Comparison of ENCODE assay signal across 23 mouse cellular contexts in the genomic region with DNA sequence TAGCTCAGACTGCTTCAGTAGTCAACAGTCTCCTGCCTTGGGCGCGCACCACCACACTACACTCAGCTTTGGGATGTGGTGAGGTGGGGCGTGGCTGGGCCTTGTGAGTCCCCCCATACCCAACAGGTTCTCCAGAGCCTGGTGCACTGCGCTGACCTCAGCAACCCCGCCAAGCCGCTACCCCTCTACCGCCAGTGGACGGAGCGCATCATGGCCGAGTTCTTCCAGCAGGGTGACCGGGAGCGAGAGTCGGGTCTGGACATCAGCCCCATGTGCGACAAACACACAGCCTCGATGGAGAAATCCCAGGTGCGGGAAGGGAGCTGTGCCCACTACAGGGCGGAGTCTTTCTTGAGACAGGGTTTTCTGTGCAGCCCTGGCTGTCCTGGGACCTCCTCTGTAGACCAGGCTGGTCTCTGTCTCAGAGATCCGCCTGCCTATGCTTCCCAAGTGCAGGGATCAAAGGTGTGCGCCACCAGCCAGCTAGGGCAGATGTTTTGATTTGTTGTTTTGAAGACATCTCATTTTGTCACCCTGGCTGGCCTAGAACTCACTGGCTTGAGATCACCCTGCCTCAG. TPM values are rescaled to one million over a fixed set of nuclear protein-coding genes. Genes with fewer than 3 reads are reported as not detected.
DNase-seq lines count a peak whose midpoint lies in the region; ATAC-seq lines count a peak whose summit lies in the region.
"Had no signal": no experiment of that assay in that cellular context is flagged by ENCODE, and none has a peak within 500 bp of the region (broad histone marks: within the 10 kb centered on the region; RNA-seq: fewer than 3 reads in every experiment).

No protein-coding gene starts in this region.

- peak; percentile 53 for DNase-seq in forebrain, embryonic 11.5 days (ENCODE audit: low spot score)
- DNase-seq in liver: peak; percentile 3
- no peak for DNase-seq in liver, embryonic 11.5 days (ENCODE audit: low spot score)
- peak; percentile 12 for DNase-seq in thymus, postnatal 4 days
- DNase-seq in thymus, postnatal 0 days (ENCODE audit: low spot score): no peak
- no peak for DNase-seq in hindbrain, embryonic 14.5 days (ENCODE audit: low spot score)
- DNase-seq: adrenal gland, adult 8-10 months; gastrocnemius, postnatal 25 days; heart, postnatal 14 days; kidney, postnatal 36 days; lung, adult 2 months had no signal

- no peak overlapping the region for H3K4me3 ChIP-seq in forebrain, embryonic 11.5 days (ENCODE audit: low read depth, low read length)
- H3K4me3 ChIP-seq in forebrain, embryonic 16.5 days (replicated peaks; ENCODE audit: low read length): no peak overlapping the region
- no peak overlapping the region for H3K4me3 ChIP-seq in liver, embryonic 11.5 days (ENCODE audit: low read depth, low read length)
- no peak overlapping the region for H3K4me3 ChIP-seq in hindbrain, embryonic 14.5 days (replicated peaks; ENCODE audit: low read length)
- H3K4me3 ChIP-seq: forebrain, embryonic 10.5 days; heart, embryonic 12.5 days; hindbrain, embryonic 13.5 days; limb, embryonic 10.5 days; liver, embryonic 12.5 days had no signal

- H3K4me1 ChIP-seq in forebrain, embryonic 11.5 days (replicated peaks; ENCODE audit: control insufficient read depth, insufficient read depth, low read length): peaks cover 2% of the 10 kb centered on the region; the same call in 1 of the 2 replicates
- H3K4me1 ChIP-seq in forebrain, embryonic 16.5 days (replicated peaks; ENCODE audit: control insufficient read depth, insufficient read depth, low read length): peaks cover 4% of the 10 kb centered on the region
- H3K4me1 ChIP-seq in liver, embryonic 11.5 days (replicated peaks; ENCODE audit: control insufficient read depth, insufficient read depth, low read length): peaks cover 14% of the 10 kb centered on the region
- peaks cover 2% of the 10 kb centered on the region; the same call in 1 of the 2 replicates for H3K4me1 ChIP-seq in hindbrain, embryonic 14.5 days (replicated peaks; ENCODE audit: control insufficient read depth, insufficient read depth, low read length)

- no peak for ATAC-seq in forebrain, embryonic 11.5 days (replicated peaks; ENCODE audit: low FRiP score)
- ATAC-seq in forebrain, embryonic 16.5 days: no peak
- no peak for ATAC-seq in liver, embryonic 11.5 days (replicated peaks; ENCODE audit: low FRiP score)
- ATAC-seq in hindbrain, embryonic 14.5 days (ENCODE audit: low FRiP score): no peak
- ATAC-seq: liver, embryonic 12.5 days had no signal

- peaks cover 20% of the 10 kb centered on the region for H3K27me3 ChIP-seq in forebrain, embryonic 11.5 days (ENCODE audit: control insufficient read depth, insufficient read depth, low read length)
- H3K27me3 ChIP-seq in forebrain, embryonic 16.5 days (replicated peaks; ENCODE audit: control insufficient read depth, insufficient read depth, low read length): peaks cover 18% of the 10 kb centered on the region
- peaks cover 59% of the 10 kb centered on the region for H3K27me3 ChIP-seq in liver, embryonic 11.5 days (replicated peaks; ENCODE audit: control insufficient read depth, insufficient read depth, low read length)
- peaks cover 35% of the 10 kb centered on the region for H3K27me3 ChIP-seq in hindbrain, embryonic 14.5 days (ENCODE audit: control insufficient read depth, insufficient read depth, low read length)
- H3K27me3 ChIP-seq: CH12.LX had no signal

- WGBS in forebrain, embryonic 11.5 days: 80% methylated on average over 19 of the region's 19 CpGs
- WGBS in forebrain, embryonic 16.5 days: 86% methylated on average over 19 of the region's 19 CpGs
- 73% methylated on average over 19 of the region's 19 CpGs for WGBS in liver, embryonic 11.5 days
- WGBS in hindbrain, embryonic 14.5 days: 81% methylated on average over 19 of the region's 19 CpGs

- H3K36me3 ChIP-seq in forebrain, embryonic 11.5 days (ENCODE audit: control insufficient read depth, insufficient read depth, low read length): no peaks in the 10 kb centered on the region
- H3K36me3 ChIP-seq in forebrain, embryonic 16.5 days (ENCODE audit: control insufficient read depth, insufficient read depth): no peaks in the 10 kb centered on the region
- no peaks in the 10 kb centered on the region for H3K36me3 ChIP-seq in liver, embryonic 11.5 days (ENCODE audit: control insufficient read depth, insufficient read depth, low read length)
- no peaks in the 10 kb centered on the region for H3K36me3 ChIP-seq in hindbrain, embryonic 14.5 days (replicated peaks; ENCODE audit: control insufficient read depth, insufficient read depth)
- H3K36me3 ChIP-seq: forebrain, embryonic 10.5 days; heart, embryonic 12.5 days; hindbrain, embryonic 13.5 days; limb, embryonic 10.5 days; liver, embryonic 12.5 days; midbrain, embryonic 10.5 days had no signal

- no peak overlapping the region for H3K27ac ChIP-seq in forebrain, embryonic 11.5 days (ENCODE audit: low read depth, low read length)
- no peak overlapping the region for H3K27ac ChIP-seq in forebrain, embryonic 16.5 days (ENCODE audit: low read length)
- no peak overlapping the region for H3K27ac ChIP-seq in liver, embryonic 11.5 days (ENCODE audit: low read depth, low read length)
- no peak overlapping the region for H3K27ac ChIP-seq in hindbrain, embryonic 14.5 days
- H3K27ac ChIP-seq: forebrain, embryonic 10.5 days; hindbrain, embryonic 13.5 days; limb, embryonic 10.5 days; liver, embryonic 12.5 days; macrophage; midbrain, embryonic 10.5 days had no signal

- no peaks in the 10 kb centered on the region for H3K9me3 ChIP-seq in forebrain, embryonic 11.5 days (ENCODE audit: control insufficient read depth, low read length)
- no peaks in the 10 kb centered on the region; the same call in 1 of the 2 replicates for H3K9me3 ChIP-seq in forebrain, embryonic 16.5 days (ENCODE audit: control insufficient read depth, low read length)
- no peaks in the 10 kb centered on the region for H3K9me3 ChIP-seq in liver, embryonic 11.5 days (ENCODE audit: control insufficient read depth, low read length)
- no peaks in the 10 kb centered on the region for H3K9me3 ChIP-seq in hindbrain, embryonic 14.5 days (ENCODE audit: control insufficient read depth, low read length)
- H3K9me3 ChIP-seq: forebrain, embryonic 10.5 days; heart, embryonic 12.5 days; hindbrain, embryonic 13.5 days; limb, embryonic 10.5 days; liver, embryonic 12.5 days; midbrain, embryonic 10.5 days had no signal

- no peak overlapping the region for H3K4me2 ChIP-seq in forebrain, embryonic 11.5 days (ENCODE audit: low read depth, low read length, severe bottlenecking)
- no peak overlapping the region for H3K4me2 ChIP-seq in forebrain, embryonic 16.5 days (ENCODE audit: low read length)
- no peak overlapping the region for H3K4me2 ChIP-seq in liver, embryonic 11.5 days
- no peak overlapping the region for H3K4me2 ChIP-seq in hindbrain, embryonic 14.5 days (replicated peaks)
- H3K4me2 ChIP-seq: heart, embryonic 12.5 days; hindbrain, embryonic 13.5 days; liver, embryonic 12.5 days had no signal

- H3K9ac ChIP-seq in forebrain, embryonic 11.5 days (ENCODE audit: low read length): no peak overlapping the region
- H3K9ac ChIP-seq in forebrain, embryonic 16.5 days (replicated peaks; ENCODE audit: low read depth, low read length): no peak overlapping the region
- no peak overlapping the region for H3K9ac ChIP-seq in liver, embryonic 11.5 days (ENCODE audit: low read depth, low read length)
- no peak overlapping the region for H3K9ac ChIP-seq in hindbrain, embryonic 14.5 days
- H3K9ac ChIP-seq: heart, embryonic 12.5 days; hindbrain, embryonic 13.5 days; liver, embryonic 12.5 days had no signal

RNA-seq across cellular contexts. Expression of a gene that starts 5.3 kb away (rescaled TPM):
- polyA plus RNA-seq in forebrain, embryonic 11.5 days (2014; fragmentation: Nextera tagmentation; extraction: Ambion mirVana): 42.7 and 49.7 TPM in 2 replicates
- polyA plus RNA-seq in forebrain, embryonic 16.5 days (2015; fragmentation: Nextera tagmentation; extraction: Ambion mirVana): 350 and 395 TPM in 2 replicates
- 6.3 and 6.9 TPM in 2 replicates for polyA plus RNA-seq in liver, embryonic 11.5 days (2014; fragmentation: Nextera tagmentation; extraction: Ambion mirVana)
- 7.0 and 8.0 TPM in 2 replicates for polyA plus RNA-seq in thymus, postnatal 0 days (2015; fragmentation: Nextera tagmentation; extraction: Ambion mirVana)
- polyA plus RNA-seq in hindbrain, embryonic 14.5 days (2014; fragmentation: Nextera tagmentation; extraction: Ambion mirVana): 519 and 565 TPM in 2 replicates

RNA-seq across cellular contexts. Expression of a gene that starts 11.6 kb away (rescaled TPM):
- polyA plus RNA-seq in forebrain, embryonic 11.5 days (2014; fragmentation: Nextera tagmentation; extraction: Ambion mirVana): 31.0 and 34.1 TPM in 2 replicates
- 49.3 and 49.8 TPM in 2 replicates for polyA plus RNA-seq in forebrain, embryonic 16.5 days (2015; fragmentation: Nextera tagmentation; extraction: Ambion mirVana)
- polyA plus RNA-seq in liver, embryonic 11.5 days (2014; fragmentation: Nextera tagmentation; extraction: Ambion mirVana): 67.7 and 76.4 TPM in 2 replicates
- 54.3 and 54.4 TPM in 2 replicates for polyA plus RNA-seq in thymus, postnatal 0 days (2015; fragmentation: Nextera tagmentation; extraction: Ambion mirVana)
- polyA plus RNA-seq in hindbrain, embryonic 14.5 days (2014; fragmentation: Nextera tagmentation; extraction: Ambion mirVana): 34.4 and 43.5 TPM in 2 replicates

RNA-seq across cellular contexts. Expression of a gene that starts 25.7 kb away (rescaled TPM):
- polyA plus RNA-seq in forebrain, embryonic 11.5 days (2014; fragmentation: Nextera tagmentation; extraction: Ambion mirVana): 0.13 and 0.37 TPM in 2 replicates
- polyA plus RNA-seq in forebrain, embryonic 16.5 days (2015; fragmentation: Nextera tagmentation; extraction: Ambion mirVana): 0.12 and 0.54 TPM in 2 replicates
- polyA plus RNA-seq in liver, embryonic 11.5 days (2014; fragmentation: Nextera tagmentation; extraction: Ambion mirVana): 0.83 and 1.3 TPM in 2 replicates
- polyA plus RNA-seq in thymus, postnatal 0 days (2015; fragmentation: Nextera tagmentation; extraction: Ambion mirVana): 0.28 and 0.35 TPM in 2 replicates
- 0.21 and 0.32 TPM in 2 replicates for polyA plus RNA-seq in hindbrain, embryonic 14.5 days (2014; fragmentation: Nextera tagmentation; extraction: Ambion mirVana)
- polyA plus RNA-seq: macrophage had no signal

RNA-seq across cellular contexts. Expression of a gene that starts 27.3 kb away (rescaled TPM):
- polyA plus RNA-seq in forebrain, embryonic 11.5 days (2014; fragmentation: Nextera tagmentation; extraction: Ambion mirVana): 58.9 and 61.6 TPM in 2 replicates
- 145 and 149 TPM in 2 replicates for polyA plus RNA-seq in forebrain, embryonic 16.5 days (2015; fragmentation: Nextera tagmentation; extraction: Ambion mirVana)
- polyA plus RNA-seq in liver, embryonic 11.5 days (2014; fragmentation: Nextera tagmentation; extraction: Ambion mirVana): 41.5 and 44.6 TPM in 2 replicates
- 35.1 and 38.6 TPM in 2 replicates for polyA plus RNA-seq in thymus, postnatal 0 days (2015; fragmentation: Nextera tagmentation; extraction: Ambion mirVana)
- 83.0 and 84.6 TPM in 2 replicates for polyA plus RNA-seq in hindbrain, embryonic 14.5 days (2014; fragmentation: Nextera tagmentation; extraction: Ambion mirVana)

RNA-seq across cellular contexts. Expression of a gene that starts 30.8 kb away (rescaled TPM):
- not detected in 2 replicates for polyA plus RNA-seq in forebrain, embryonic 11.5 days (2014; fragmentation: Nextera tagmentation; extraction: Ambion mirVana)
- not detected in 2 replicates for polyA plus RNA-seq in forebrain, embryonic 16.5 days (2015; fragmentation: Nextera tagmentation; extraction: Ambion mirVana)
- polyA plus RNA-seq in liver, embryonic 11.5 days (2014; fragmentation: Nextera tagmentation; extraction: Ambion mirVana): 0.15 TPM in 1 of 2 replicates, not detected in the other
- 0.29 and 0.32 TPM in 2 replicates for polyA plus RNA-seq in thymus, postnatal 0 days (2015; fragmentation: Nextera tagmentation; extraction: Ambion mirVana)
- polyA plus RNA-seq in hindbrain, embryonic 14.5 days (2014; fragmentation: Nextera tagmentation; extraction: Ambion mirVana): not detected in 2 replicates
- polyA plus RNA-seq: brain, embryonic 14.5 days; embryonic facial prominence, embryonic 14.5 days; forebrain, embryonic 10.5 days; heart, embryonic 12.5 days; hindbrain, embryonic 13.5 days; limb, embryonic 10.5 days; liver, embryonic 12.5 days; macrophage; midbrain, embryonic 10.5 days; midbrain, postnatal 0 days had no signal

Comparison
In these comparisons a context has a peak if more than half of its experiments do, and no peak if none do; other contexts are left out.
1. DNase-seq: peak in forebrain, embryonic 11.5 days (single experiment), liver (single experiment) and thymus, postnatal 4 days (single experiment); none in liver, embryonic 11.5 days (single experiment), thymus, postnatal 0 days (single experiment) and hindbrain, embryonic 14.5 days (single experiment).